Mouse (Mus musculus) embryonic facial prominence, embryonic 11.5 days (tissue): ENCODE data around the gene Ubc. TPM values are rescaled to one million over a fixed set of nuclear protein-coding genes. Genes with fewer than 3 reads are reported as not detected.

Source experiments
- ATAC-seq: fragments of 200-750 bp; cut with Nextera tagmentation; replicated peaks from 2 replicates; pipeline ENCODE4 v1.8.0; 2017; ENCODE audit warnings: low read depth; ENCODE audit not compliant: insufficient number of reproducible peaks, low FRiP score, low TSS enrichment
- DNase-seq: peaks from one replicate; pipeline ENCODE4 v3.0.0-alpha.2; 2015; ENCODE audit warnings: low spot score
- H3K27ac ChIP-seq: fragments of 300-500 bp; sonication (generic); replicated peaks from 2 replicates; pipeline ENCODE4 v1.5.1; 2014; ENCODE audit warnings: mild to moderate bottlenecking, low read depth, low read length, control low read depth
- H3K27me3 ChIP-seq: fragments of 300-500 bp; sonication (generic); 2 replicates; pipeline ENCODE4 v1.6.1; 2014; ENCODE audit warnings: mild to moderate bottlenecking, low read length, moderate library complexity, mixed read lengths; ENCODE audit not compliant: control insufficient read depth, insufficient read depth
- H3K36me3 ChIP-seq: fragments of 300-500 bp; sonication (generic); replicated peaks from 2 replicates; pipeline ENCODE4 v1.6.1; 2014; ENCODE audit warnings: low read depth, mild to moderate bottlenecking, low read length, moderate library complexity, mixed read lengths; ENCODE audit not compliant: control insufficient read depth, insufficient read depth
- H3K4me1 ChIP-seq: fragments of 300-500 bp; sonication (generic); 2 replicates; pipeline ENCODE4 v1.6.1; 2014; ENCODE audit warnings: low read length, mixed read lengths; ENCODE audit not compliant: control insufficient read depth, insufficient read depth
- H3K4me2 ChIP-seq: fragments of 300-500 bp; sonication (generic); 2 replicates; pipeline ENCODE4 v1.6.1; 2014; ENCODE audit warnings: low read depth, mild to moderate bottlenecking, control low read depth, low read length, moderate library complexity
- H3K4me3 ChIP-seq: fragments of 300-500 bp; sonication (generic); 2 replicates; pipeline ENCODE4 v1.5.1; 2014; ENCODE audit warnings: low read depth, low read length, control low read depth
- H3K9ac ChIP-seq: fragments of 300-500 bp; sonication (generic); replicated peaks from 2 replicates; pipeline ENCODE4 v1.6.1; 2014; ENCODE audit warnings: mild to moderate bottlenecking, control low read depth, low read length
- H3K9me3 ChIP-seq: fragments of 300-500 bp; sonication (generic); replicated peaks from 2 replicates; pipeline ENCODE4 v1.6.1; 2016; ENCODE audit warnings: mild to moderate bottlenecking, low read length, inconsistent platforms, mixed read lengths; ENCODE audit not compliant: control insufficient read depth
- WGBS: fragments of 180-500 bp; shearing (Covaris S2); extraction: QIAGEN DNeasy Blood & Tissue Kit; methylation state at CpG from one replicate; pipeline ENCODE4 v1.1.7; 2014; 5-methylcytosine and 5-hydroxymethylcytosine counted together
- polyA plus RNA-seq: library from polyadenylated mRNA; unstranded; fragments of >200 nt; fragmentation: Nextera tagmentation; extraction: Ambion mirVana; gene quantifications from 2 replicates; pipeline ENCODE4 v1.2.1, GENCODE M21; 2014

Gene Ubc
- polyA plus RNA-seq, 1 experiment from 2014 or later, result 1,016 TPM

DNA sequence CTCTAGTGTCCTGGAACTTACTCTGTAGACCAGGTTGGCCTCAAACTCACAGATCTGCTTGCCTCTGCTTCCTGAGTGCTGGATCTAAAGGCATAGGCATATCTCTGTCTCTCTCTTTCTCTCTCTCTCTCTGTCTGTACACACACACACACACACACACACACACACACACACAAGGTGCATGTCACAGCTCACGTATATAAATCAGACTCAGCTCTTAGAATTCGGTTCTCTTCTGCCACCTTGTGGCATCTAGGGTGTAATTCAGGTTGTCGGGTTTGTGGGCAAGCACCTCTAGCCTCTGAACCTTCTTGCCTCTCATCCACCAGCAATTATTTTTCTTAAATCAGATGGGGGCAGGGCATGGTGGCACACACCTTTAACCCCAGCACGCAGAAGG, 21.4 kb downstream of the Ubc start:
- no peak for ATAC-seq
- WGBS, result 1% methylated on average over 4 of the region's 4 CpGs
- Histone ChIP-seq H3K36me3 (no peaks in the 10 kb centered on the region), H3K9me3 (no peaks in the 10 kb centered on the region), H3K27ac (no peak overlapping the region), H3K4me1 (no peaks in the 10 kb centered on the region), H3K27me3 (no peaks in the 10 kb centered on the region), H3K4me3 (no peak overlapping the region), H3K4me2 (no peak overlapping the region), H3K9ac (no peak overlapping the region)
- peak; percentile 80 for DNase-seq

- H3K9ac ChIP-seq, result no peak overlapping the region
- no peak for ATAC-seq
- 71% methylated on average over 5 of the region's 5 CpGs for WGBS
Observed at GRCm38 (mm10) chr5:125368156-125368555, 21.8 kb downstream of the Ubc start.

DNA sequence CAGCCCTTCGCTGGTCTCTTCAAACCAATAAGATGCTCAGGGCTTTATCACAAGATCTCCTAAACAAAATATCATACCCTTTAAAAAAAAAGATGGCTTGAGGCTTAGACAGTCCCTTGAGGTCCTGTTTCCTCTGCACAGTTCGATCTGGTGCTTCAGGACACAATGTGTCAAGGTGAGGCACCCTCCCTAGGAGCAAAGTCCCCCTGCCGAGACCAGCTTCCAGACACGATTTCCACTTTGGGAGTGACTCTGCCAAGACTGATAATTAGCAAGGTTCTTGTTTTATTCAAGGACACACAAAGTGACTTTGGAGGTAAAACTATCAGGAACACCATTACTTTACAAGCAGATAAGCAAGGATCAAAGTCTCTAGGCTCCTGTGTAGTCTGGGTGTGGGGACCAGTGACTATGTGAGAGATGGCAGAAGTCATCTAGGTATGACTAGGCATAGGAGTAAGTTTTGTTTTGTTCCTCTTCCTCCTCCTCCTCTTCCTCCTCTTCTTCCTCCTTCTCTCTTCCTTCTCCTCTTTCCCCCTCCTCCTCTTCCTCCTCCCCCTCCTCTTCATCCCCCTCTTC, 25.1 kb downstream of the Ubc start:
- Histone ChIP-seq H3K4me1 (no peaks in the 10 kb centered on the region), H3K27ac (no peak overlapping the region), H3K4me3 (no peak overlapping the region), H3K36me3 (no peaks in the 10 kb centered on the region), H3K9me3 (no peaks in the 10 kb centered on the region), H3K4me2 (no peak overlapping the region), H3K27me3 (no peaks in the 10 kb centered on the region), H3K9ac (no peak overlapping the region)
- ATAC-seq, result no peak
- DNase-seq, result no peak
- WGBS, result 76% methylated on average over 4 of the region's 4 CpGs

More at GRCm38 (mm10) chr5:125368156-125368555, 21.8 kb downstream of the Ubc start:
- Histone ChIP-seq H3K36me3 (no peaks in the 10 kb centered on the region), H3K4me2 (no peak overlapping the region), H3K9me3 (no peaks in the 10 kb centered on the region), H3K4me1 (no peaks in the 10 kb centered on the region), H3K4me3 (no peak overlapping the region), H3K27me3 (no peaks in the 10 kb centered on the region), H3K27ac (no peak overlapping the region)
- no peak for DNase-seq

DNA sequence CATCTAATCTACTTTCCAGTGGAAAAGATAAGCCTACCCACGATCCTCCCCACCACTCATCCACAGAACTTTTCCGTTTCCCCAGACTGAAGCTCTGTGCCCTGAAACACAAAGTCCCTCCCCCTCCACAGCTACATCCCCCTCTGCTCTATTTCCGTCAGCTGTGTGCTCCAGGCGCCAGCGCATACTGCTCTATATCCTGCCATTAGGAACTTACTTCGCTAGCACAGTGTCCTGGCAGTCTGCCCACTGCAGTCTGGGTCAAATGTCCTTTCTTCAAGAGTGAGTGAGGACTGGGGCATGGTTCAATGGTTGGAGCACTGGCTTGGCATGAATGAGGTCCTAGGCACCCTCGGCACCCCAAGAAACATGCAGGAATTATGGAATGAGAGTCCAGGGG, 26.1 kb downstream of the Ubc start:
- Histone ChIP-seq H3K36me3 (no peaks in the 10 kb centered on the region), H3K9ac (no peak overlapping the region), H3K9me3 (no peaks in the 10 kb centered on the region), H3K27me3 (no peaks in the 10 kb centered on the region), H3K4me2 (no peak overlapping the region), H3K27ac (no peak overlapping the region), H3K4me1 (no peaks in the 10 kb centered on the region), H3K4me3 (no peak overlapping the region)
- WGBS, result 83% methylated on average over 7 of the region's 7 CpGs
- DNase-seq (no peak), ATAC-seq (no peak)

DNA sequence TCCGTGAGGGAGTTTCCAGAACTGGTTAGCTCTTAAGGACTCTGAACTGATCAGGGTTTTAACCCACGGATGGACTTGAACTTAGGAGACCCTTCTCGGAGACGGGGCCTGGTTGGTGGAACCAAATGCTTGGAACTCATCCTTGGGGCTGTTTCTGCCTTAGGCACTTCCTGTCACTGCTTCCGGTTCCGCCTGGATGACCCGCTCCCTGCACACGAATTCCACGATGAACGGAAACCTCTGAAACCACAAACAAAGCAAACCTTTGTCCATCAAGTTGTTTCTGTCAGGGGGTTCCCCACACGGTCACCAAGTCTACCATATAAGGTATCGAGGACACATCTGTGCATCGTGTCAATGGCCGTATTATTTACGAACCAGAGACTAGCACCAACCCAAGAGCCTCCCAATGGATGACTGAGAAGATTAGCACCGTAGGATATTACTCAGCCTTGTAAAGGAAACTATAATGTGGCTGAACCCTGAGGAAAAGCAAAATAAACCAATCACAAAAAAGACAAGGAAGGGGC, 29.0 kb downstream of the Ubc start:
- H3K9me3 ChIP-seq, result no peaks in the 10 kb centered on the region
- no peak overlapping the region for H3K4me3 ChIP-seq
- H3K36me3 ChIP-seq, result no peaks in the 10 kb centered on the region
- no peaks in the 10 kb centered on the region for H3K4me1 ChIP-seq
- no peak overlapping the region for H3K27ac ChIP-seq
- no peak overlapping the region for H3K4me2 ChIP-seq
- no peak for DNase-seq
- H3K9ac ChIP-seq, result no peak overlapping the region
- ATAC-seq, result no peak
- no peaks in the 10 kb centered on the region for H3K27me3 ChIP-seq
- 36% methylated on average over 16 of the region's 16 CpGs for WGBS

GRCm38 (mm10) chr5:125360566-125360965, 29.4 kb downstream of the Ubc start:
- Histone ChIP-seq H3K9me3 (no peaks in the 10 kb centered on the region), H3K4me2 (no peak overlapping the region), H3K4me3 (no peak overlapping the region), H3K4me1 (no peaks in the 10 kb centered on the region), H3K27me3 (no peaks in the 10 kb centered on the region), H3K9ac (no peak overlapping the region), H3K36me3 (no peaks in the 10 kb centered on the region), H3K27ac (no peak overlapping the region)
- no peak for ATAC-seq
- no peak for DNase-seq
- 47% methylated on average over 9 of the region's 9 CpGs for WGBS

DNA sequence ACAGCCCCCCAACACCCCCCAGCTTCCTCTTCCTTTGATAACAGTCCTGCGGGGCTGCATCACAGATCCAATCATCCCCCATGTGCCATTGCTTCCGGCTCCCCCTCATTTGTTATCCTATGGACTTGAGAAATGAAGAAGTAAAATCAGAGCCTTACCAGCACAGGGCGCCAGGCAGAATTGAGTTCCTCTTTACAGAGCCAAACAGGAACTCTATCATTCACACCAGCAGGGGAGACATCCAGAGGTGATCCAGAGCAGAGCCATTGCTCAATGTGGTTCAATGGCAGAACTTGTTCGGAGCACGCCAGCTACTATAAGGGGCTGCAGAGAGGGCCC, 31.8 kb downstream of the Ubc start:
- H3K4me1 ChIP-seq, result no peaks in the 10 kb centered on the region
- no peaks in the 10 kb centered on the region for H3K27me3 ChIP-seq
- H3K36me3 ChIP-seq, result no peaks in the 10 kb centered on the region
- H3K27ac ChIP-seq, result no peak overlapping the region
- no peak for DNase-seq
- no peak overlapping the region for H3K4me2 ChIP-seq
- no peak for ATAC-seq
- no peak overlapping the region for H3K4me3 ChIP-seq
- H3K9me3 ChIP-seq, result no peaks in the 10 kb centered on the region
- no peak overlapping the region for H3K9ac ChIP-seq
- 83% methylated on average over 5 of the region's 5 CpGs for WGBS

- H3K27ac ChIP-seq, result no peak overlapping the region
- H3K9me3 ChIP-seq, result no peaks in the 10 kb centered on the region
- no peaks in the 10 kb centered on the region for H3K4me1 ChIP-seq
- no peak for ATAC-seq
- no peaks in the 10 kb centered on the region for H3K36me3 ChIP-seq
- H3K4me2 ChIP-seq, result no peak overlapping the region
- H3K27me3 ChIP-seq, result no peaks in the 10 kb centered on the region
- H3K9ac ChIP-seq, result no peak overlapping the region
- WGBS, result 84% methylated on average over 12 of the region's 12 CpGs
- no peak overlapping the region for H3K4me3 ChIP-seq
- no peak for DNase-seq
Observed at GRCm38 (mm10) chr5:125357543-125358269, 32.3 kb downstream of the Ubc start.
